Mouse (Mus musculus) heart, adult 2 months (tissue): ENCODE measurements around the gene Ak3.

Experiments used
- CTCF ChIP-seq: fragments of 200-600 bp; IDR thresholded peaks from 2 replicates; pipeline ENCODE4 v1.8.1; 2022; ENCODE audit warnings: antibody characterized with exemption, mild to moderate bottlenecking, moderate library complexity
- POLR2A ChIP-seq: fragments of 200-500 bp; IDR thresholded peaks from 2 replicates; pipeline ENCODE4 v1.6.1; 2011; ENCODE audit warnings: mild to moderate bottlenecking, low read depth, low read length, control low read depth; ENCODE audit not compliant: insufficient read depth

GRCm38 (mm10) chr19:29054594-29054993 is 6.8 kb upstream of the Ak3 start:
- no peak for TF ChIP-seq POLR2A
- no peak for TF ChIP-seq CTCF
